Mouse (Mus musculus) testis, adult 2 months (tissue): ENCODE measurements around the gene Btbd35f9. TPM values are rescaled to one million over a fixed set of nuclear protein-coding genes. Genes with fewer than 3 reads are reported as not detected.
"Not testable (repeated sequence)": the region's sequence is repeated elsewhere in the genome, so short reads cannot be mapped to it uniquely, and the experiment has no call there.

ENCODE experiments used
- H3K27ac ChIP-seq: fragments of 200-500 bp; 2 replicates; pipeline ENCODE4 v1.5.1; 2012; ENCODE audit warnings: low read depth, low read length; ENCODE audit not compliant: control insufficient read depth, insufficient read depth
- H3K27me3 ChIP-seq: fragments of 200-500 bp; 2 replicates; pipeline ENCODE4 v1.6.1; 2012; ENCODE audit warnings: mild to moderate bottlenecking, low read length, moderate library complexity; ENCODE audit not compliant: control insufficient read depth, insufficient read depth
- H3K36me3 ChIP-seq: fragments of 200-500 bp; 2 replicates; pipeline ENCODE4 v1.6.1; 2012; ENCODE audit warnings: mild to moderate bottlenecking, low read length; ENCODE audit not compliant: control insufficient read depth, insufficient read depth
- H3K4me1 ChIP-seq: fragments of 200-500 bp; 2 replicates; pipeline ENCODE4 v1.6.1; 2012; ENCODE audit warnings: low read length; ENCODE audit not compliant: control insufficient read depth, insufficient read depth
- H3K4me3 ChIP-seq: fragments of 200-500 bp; 2 replicates; pipeline ENCODE4 v1.5.1; 2012; ENCODE audit warnings: low read depth, mild to moderate bottlenecking, low read length, moderate library complexity, mixed read lengths; ENCODE audit not compliant: control insufficient read depth
- polyA plus RNA-seq: library from polyadenylated mRNA; depleted of rRNA; stranded (reverse); fragments of >200 nt; gene quantifications from 2 replicates; pipeline ENCODE4 v1.2.3, GENCODE M21; 2012; rRNA removed

Btbd35f9 gene
- polyA plus RNA-seq: not detected in 2 replicates

GRCm38 (mm10) chrX:34161399-34161798, at the start of gene Btbd35f9:
TSS of gene Btbd35f9 (minus strand) at chrX:34161499.
- H3K27me3 ChIP-seq, H3K4me1 ChIP-seq, H3K27ac ChIP-seq, H3K36me3 ChIP-seq, H3K4me3 ChIP-seq: not testable (repeated sequence)

Other genes starting within 250 kb of the Btbd35f9 start
- 0.51 TPM in 1 of 2 replicates, not detected in the other for gene Btbd35f6, start 205.0 kb downstream of the Btbd35f9 start, polyA plus RNA-seq
- 0.49 TPM in 1 of 2 replicates, not detected in the other for gene Gm21870, start 174.7 kb downstream of the Btbd35f9 start, polyA plus RNA-seq
- gene Spin2g, start 77.2 kb upstream of the Btbd35f9 start, polyA plus RNA-seq: 0.40 and 0.65 TPM in 2 replicates